Mouse (Mus musculus): ENCODE measurements at regions not wholly inside any gene's neighbourhood (a gene's known extent, or its start where the extent isn't known, plus 50 kb on each side); places are given as distances from the start of the nearest gene placed in this dataset.
"Not testable (repeated sequence)": the region's sequence is repeated elsewhere in the genome, so short reads cannot be mapped to it uniquely, and the experiment has no call there.

DNA sequence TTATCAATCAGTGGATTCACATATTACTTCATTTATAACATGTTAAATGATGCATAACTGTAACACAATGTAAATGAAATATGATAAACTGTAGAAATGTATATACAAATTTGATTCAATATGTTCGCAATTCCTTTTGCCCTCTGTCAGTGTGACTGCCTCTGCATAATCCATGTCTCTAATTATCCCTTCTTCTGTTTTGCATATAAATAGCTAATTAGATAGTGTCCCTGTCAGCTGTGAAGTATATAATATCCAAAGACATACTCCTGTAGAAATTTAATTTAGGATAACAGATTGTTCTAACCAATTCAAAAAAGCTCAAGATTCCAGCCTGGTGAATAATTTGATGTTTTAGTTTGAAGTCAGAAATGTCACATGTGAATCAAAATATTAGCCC is 361.2 kb downstream of the Kif2b start:
- no peak for ATAC-seq (ENCODE audit: insufficient number of reproducible peaks, low FRiP score, low TSS enrichment, low read depth)
- Histone ChIP-seq H3K4me3 (ENCODE audit: low read depth, low read length) (no peak overlapping the region), H3K27ac (replicated peaks; ENCODE audit: low read depth, low read length) (no peak overlapping the region), H3K36me3 (ENCODE audit: control insufficient read depth, insufficient read depth, low read length) (no peaks in the 10 kb centered on the region), H3K9me3 (ENCODE audit: control insufficient read depth, low read length) (no peaks in the 10 kb centered on the region), H3K9ac (ENCODE audit: low read length) (no peak overlapping the region), H3K4me2 (ENCODE audit: low read depth, severe bottlenecking) (no peak overlapping the region), H3K27me3 (ENCODE audit: control insufficient read depth, insufficient read depth, low read length) (no peaks in the 10 kb centered on the region), H3K4me1 (ENCODE audit: control insufficient read depth, insufficient read depth, low read length) (no peaks in the 10 kb centered on the region)
- 96% methylated on average over 1 of the region's 1 CpGs for WGBS
- DNase-seq (ENCODE audit: low spot score), result no peak

- no peak overlapping the region for H3K4me2 ChIP-seq (ENCODE audit: low read depth, severe bottlenecking)
- ATAC-seq (ENCODE audit: insufficient number of reproducible peaks, low FRiP score, low TSS enrichment, low read depth), result no peak
- WGBS, result 88% methylated on average over 2 of the region's 2 CpGs
These were observed 364.3 kb downstream of the Kif2b start for GRCm38 (mm10) chr11:91213104-91213503.

DNA sequence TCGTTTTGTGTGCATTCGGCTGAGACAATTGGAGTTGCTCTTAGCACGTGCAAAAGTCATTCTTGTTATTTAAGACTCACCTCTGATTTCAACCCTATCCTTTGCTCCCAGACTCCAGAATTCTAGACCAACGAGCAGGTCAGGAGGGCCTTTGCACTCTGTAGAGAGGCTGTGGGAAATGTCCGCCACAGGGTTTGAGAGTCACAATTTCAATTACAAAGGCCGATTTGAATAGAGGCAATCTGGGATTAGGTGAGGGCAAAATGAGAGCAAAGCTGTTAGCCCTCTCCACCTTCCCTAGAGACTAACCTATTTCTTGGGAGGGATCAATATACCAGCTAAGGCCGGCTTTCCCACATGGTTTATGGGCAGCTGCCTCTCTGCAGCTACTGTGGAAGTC is 370.9 kb downstream of the Kif2b start:
- no peaks in the 10 kb centered on the region for H3K27me3 ChIP-seq (ENCODE audit: control insufficient read depth, insufficient read depth, low read length)
- no peaks in the 10 kb centered on the region for H3K9me3 ChIP-seq (ENCODE audit: control insufficient read depth, low read length)
- no peak overlapping the region for H3K4me2 ChIP-seq (ENCODE audit: low read depth, severe bottlenecking)
- H3K4me1 ChIP-seq (ENCODE audit: control insufficient read depth, insufficient read depth, low read length), result no peaks in the 10 kb centered on the region
- ATAC-seq (ENCODE audit: insufficient number of reproducible peaks, low FRiP score, low TSS enrichment, low read depth), result no peak
- H3K4me3 ChIP-seq (ENCODE audit: low read depth, low read length), result no peak overlapping the region
- H3K9ac ChIP-seq (ENCODE audit: low read length), result no peak overlapping the region
- 56% methylated on average over 7 of the region's 7 CpGs for WGBS
- no peaks in the 10 kb centered on the region for H3K36me3 ChIP-seq (ENCODE audit: control insufficient read depth, insufficient read depth, low read length)
- no peak overlapping the region for H3K27ac ChIP-seq (replicated peaks; ENCODE audit: low read depth, low read length)
- DNase-seq (ENCODE audit: low spot score), result no peak

More at GRCm38 (mm10) chr11:91213104-91213503, 364.3 kb downstream of the Kif2b start:
- Histone ChIP-seq H3K27me3 (ENCODE audit: control insufficient read depth, insufficient read depth, low read length) (no peaks in the 10 kb centered on the region), H3K27ac (replicated peaks; ENCODE audit: low read depth, low read length) (no peak overlapping the region), H3K9me3 (ENCODE audit: control insufficient read depth, low read length) (no peaks in the 10 kb centered on the region), H3K4me3 (ENCODE audit: low read depth, low read length) (no peak overlapping the region), H3K36me3 (ENCODE audit: control insufficient read depth, insufficient read depth, low read length) (no peaks in the 10 kb centered on the region), H3K9ac (ENCODE audit: low read length) (no peak overlapping the region), H3K4me1 (ENCODE audit: control insufficient read depth, insufficient read depth, low read length) (no peaks in the 10 kb centered on the region)
- DNase-seq (ENCODE audit: low spot score), result no peak

GRCm38 (mm10) chr11:91204416-91204815 is 372.9 kb downstream of the Kif2b start:
- 75% methylated on average over 7 of the region's 7 CpGs for WGBS
- H3K27ac ChIP-seq (replicated peaks; ENCODE audit: low read depth, low read length), result no peak overlapping the region
- no peaks in the 10 kb centered on the region for H3K27me3 ChIP-seq (ENCODE audit: control insufficient read depth, insufficient read depth, low read length)
- H3K9me3 ChIP-seq (ENCODE audit: control insufficient read depth, low read length), result no peaks in the 10 kb centered on the region
- H3K4me1 ChIP-seq (ENCODE audit: control insufficient read depth, insufficient read depth, low read length), result no peaks in the 10 kb centered on the region
- H3K4me3 ChIP-seq (ENCODE audit: low read depth, low read length), result no peak overlapping the region
- no peak overlapping the region for H3K9ac ChIP-seq (ENCODE audit: low read length)
- DNase-seq (ENCODE audit: low spot score) (no peak), ATAC-seq (ENCODE audit: insufficient number of reproducible peaks, low FRiP score, low TSS enrichment, low read depth) (no peak)
- H3K4me2 ChIP-seq (ENCODE audit: low read depth, severe bottlenecking), result no peak overlapping the region
- no peaks in the 10 kb centered on the region for H3K36me3 ChIP-seq (ENCODE audit: control insufficient read depth, insufficient read depth, low read length)

GRCm38 (mm10) chr11:91196841-91197240 is 380.5 kb downstream of the Kif2b start:
- Histone ChIP-seq H3K36me3 (ENCODE audit: control insufficient read depth, insufficient read depth, low read length) (no peaks in the 10 kb centered on the region), H3K9ac (ENCODE audit: low read length) (no peak overlapping the region), H3K4me1 (ENCODE audit: control insufficient read depth, insufficient read depth, low read length) (no peaks in the 10 kb centered on the region), H3K4me2 (ENCODE audit: low read depth, severe bottlenecking) (no peak overlapping the region), H3K27me3 (ENCODE audit: control insufficient read depth, insufficient read depth, low read length) (no peaks in the 10 kb centered on the region), H3K9me3 (ENCODE audit: control insufficient read depth, low read length) (no peaks in the 10 kb centered on the region), H3K27ac (replicated peaks; ENCODE audit: low read depth, low read length) (no peak overlapping the region), H3K4me3 (ENCODE audit: low read depth, low read length) (no peak overlapping the region)
- no peak for ATAC-seq (ENCODE audit: insufficient number of reproducible peaks, low FRiP score, low TSS enrichment, low read depth)
- DNase-seq (ENCODE audit: low spot score), result no peak
- WGBS, result 30% methylated on average over 4 of the region's 4 CpGs

DNA sequence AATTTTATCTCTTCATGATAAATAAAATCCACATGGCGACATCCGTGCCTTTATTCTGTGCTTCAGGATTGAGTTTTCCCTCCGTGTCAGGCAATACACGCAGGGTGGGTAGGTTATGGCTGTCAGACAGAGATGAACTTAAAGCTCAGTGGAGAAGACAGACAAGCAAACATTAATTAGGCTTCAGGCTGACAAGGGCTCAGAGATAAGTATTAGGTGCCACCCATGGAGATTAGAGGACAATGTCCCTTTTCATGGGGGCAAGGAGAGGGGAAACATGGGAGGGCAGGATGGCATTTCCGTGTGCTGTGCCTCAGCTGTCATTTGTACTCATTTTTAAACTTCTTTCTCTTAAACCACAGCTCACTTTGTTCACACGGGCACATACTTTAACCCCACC is 381.0 kb downstream of the Kif2b start:
- Histone ChIP-seq H3K27ac (replicated peaks; ENCODE audit: low read depth, low read length) (no peak overlapping the region), H3K4me2 (ENCODE audit: low read depth, severe bottlenecking) (no peak overlapping the region), H3K9ac (ENCODE audit: low read length) (no peak overlapping the region), H3K9me3 (ENCODE audit: control insufficient read depth, low read length) (no peaks in the 10 kb centered on the region), H3K27me3 (ENCODE audit: control insufficient read depth, insufficient read depth, low read length) (no peaks in the 10 kb centered on the region), H3K4me3 (ENCODE audit: low read depth, low read length) (no peak overlapping the region), H3K36me3 (ENCODE audit: control insufficient read depth, insufficient read depth, low read length) (no peaks in the 10 kb centered on the region), H3K4me1 (ENCODE audit: control insufficient read depth, insufficient read depth, low read length) (no peaks in the 10 kb centered on the region)
- WGBS, result 47% methylated on average over 6 of the region's 6 CpGs
- ATAC-seq (ENCODE audit: insufficient number of reproducible peaks, low FRiP score, low TSS enrichment, low read depth) (no peak), DNase-seq (ENCODE audit: low spot score) (no peak)

DNA sequence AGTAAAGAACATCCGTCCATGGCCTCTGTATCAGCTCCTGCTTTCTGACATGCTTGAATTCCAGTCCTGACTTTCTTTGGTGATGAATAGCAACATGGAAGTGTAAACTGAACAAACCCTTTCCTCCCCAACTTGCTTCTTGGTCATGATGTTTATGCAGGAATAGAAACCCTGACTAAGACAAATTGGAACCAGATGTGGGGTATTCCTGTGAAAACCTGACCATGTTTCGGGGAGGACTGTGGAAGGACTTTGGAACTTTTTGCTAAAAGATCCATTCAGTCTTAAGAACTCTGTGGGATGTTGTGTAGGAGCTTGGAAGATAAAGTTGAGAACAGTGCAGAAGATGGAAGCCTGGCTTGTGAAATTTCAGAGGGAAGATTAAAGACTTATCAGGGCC is 410.0 kb downstream of the Kif2b start:
- not testable (repeated sequence) for H3K36me3 ChIP-seq (ENCODE audit: control insufficient read depth, insufficient read depth, low read length)

GRCm38 (mm10) chr11:91133753-91134270 is 443.5 kb downstream of the Kif2b start:
- H3K27ac ChIP-seq (replicated peaks; ENCODE audit: low read depth, low read length), result no peak overlapping the region
- H3K9ac ChIP-seq (ENCODE audit: low read length), result no peak overlapping the region
- no peak overlapping the region for H3K4me3 ChIP-seq (ENCODE audit: low read depth, low read length)
- no peaks in the 10 kb centered on the region for H3K27me3 ChIP-seq (ENCODE audit: control insufficient read depth, insufficient read depth, low read length)
- 70% methylated on average over 9 of the region's 9 CpGs for WGBS
- DNase-seq (ENCODE audit: low spot score) (no peak), ATAC-seq (ENCODE audit: insufficient number of reproducible peaks, low FRiP score, low TSS enrichment, low read depth) (no peak)
- no peaks in the 10 kb centered on the region for H3K4me1 ChIP-seq (ENCODE audit: control insufficient read depth, insufficient read depth, low read length)
- no peaks in the 10 kb centered on the region for H3K36me3 ChIP-seq (ENCODE audit: control insufficient read depth, insufficient read depth, low read length)
- no peaks in the 10 kb centered on the region for H3K9me3 ChIP-seq (ENCODE audit: control insufficient read depth, low read length)
- H3K4me2 ChIP-seq (ENCODE audit: low read depth, severe bottlenecking), result no peak overlapping the region

More for the DNA sequence above, 410.0 kb downstream of the Kif2b start:
- ATAC-seq (ENCODE audit: insufficient number of reproducible peaks, low FRiP score, low TSS enrichment, low read depth); H3K4me3 ChIP-seq (ENCODE audit: low read depth, low read length); H3K9me3 ChIP-seq (ENCODE audit: control insufficient read depth, low read length); H3K4me2 ChIP-seq (ENCODE audit: low read depth, severe bottlenecking); H3K27me3 ChIP-seq (ENCODE audit: control insufficient read depth, insufficient read depth, low read length); DNase-seq (ENCODE audit: low spot score); H3K4me1 ChIP-seq (ENCODE audit: control insufficient read depth, insufficient read depth, low read length); H3K27ac ChIP-seq (replicated peaks; ENCODE audit: low read depth, low read length); H3K9ac ChIP-seq (ENCODE audit: low read length): not testable (repeated sequence)
- 60% methylated on average over 2 of the region's 2 CpGs for WGBS

DNA sequence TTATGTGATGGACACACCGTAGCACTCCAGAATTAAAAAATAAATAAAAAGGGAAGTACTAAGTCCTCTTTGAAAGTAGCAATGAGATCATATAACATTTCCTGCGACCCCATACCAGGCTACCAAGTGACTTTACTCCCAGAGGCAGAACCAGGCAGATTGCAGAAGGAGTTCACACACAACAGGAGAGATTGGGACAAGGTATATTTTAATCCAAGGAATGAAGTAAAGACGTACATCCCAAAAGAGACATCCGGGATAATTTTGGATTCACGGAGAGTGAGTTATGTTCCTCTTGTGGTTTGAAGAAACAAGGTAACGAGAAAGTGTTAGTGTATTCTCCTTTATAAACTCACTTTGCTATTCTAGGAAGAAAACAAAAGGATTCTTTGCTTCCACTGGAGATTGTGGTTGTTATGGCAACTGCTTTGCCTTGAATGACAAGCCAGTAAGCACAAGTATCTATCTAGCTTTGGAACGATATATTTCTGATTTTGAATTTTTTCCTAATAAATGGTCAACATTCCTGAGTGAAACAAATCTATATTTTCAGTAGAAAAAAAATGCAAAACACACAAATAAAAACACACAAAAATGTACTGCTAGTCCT is 444.5 kb downstream of the Kif2b start:
- DNase-seq (ENCODE audit: low spot score) (no peak), ATAC-seq (ENCODE audit: insufficient number of reproducible peaks, low FRiP score, low TSS enrichment, low read depth) (no peak)
- Histone ChIP-seq H3K4me1 (ENCODE audit: control insufficient read depth, insufficient read depth, low read length) (no peaks in the 10 kb centered on the region), H3K9ac (ENCODE audit: low read length) (no peak overlapping the region), H3K4me2 (ENCODE audit: low read depth, severe bottlenecking) (no peak overlapping the region), H3K27me3 (ENCODE audit: control insufficient read depth, insufficient read depth, low read length) (no peaks in the 10 kb centered on the region), H3K27ac (replicated peaks; ENCODE audit: low read depth, low read length) (no peak overlapping the region), H3K4me3 (ENCODE audit: low read depth, low read length) (no peak overlapping the region), H3K36me3 (ENCODE audit: control insufficient read depth, insufficient read depth, low read length) (no peaks in the 10 kb centered on the region), H3K9me3 (ENCODE audit: control insufficient read depth, low read length) (no peaks in the 10 kb centered on the region)
- WGBS, result 87% methylated on average over 7 of the region's 7 CpGs
